Mouse (Mus musculus) regulatory T cell (primary cell): ENCODE results near the gene Ttc9b.
"Not testable (repeated sequence)": the region's sequence is repeated elsewhere in the genome, so short reads cannot be mapped to it uniquely, and the experiment has no call there.

Source experiments
- in situ Hi-C: fragments of 300-600 bp; cut with MboI, MseI; formaldehyde crosslinking; loops from one replicate; pipeline ENCODE4 v1.15.1; 2025; ENCODE audit warnings: high pct_unique_total_duplicates

Ttc9b gene

DNA sequence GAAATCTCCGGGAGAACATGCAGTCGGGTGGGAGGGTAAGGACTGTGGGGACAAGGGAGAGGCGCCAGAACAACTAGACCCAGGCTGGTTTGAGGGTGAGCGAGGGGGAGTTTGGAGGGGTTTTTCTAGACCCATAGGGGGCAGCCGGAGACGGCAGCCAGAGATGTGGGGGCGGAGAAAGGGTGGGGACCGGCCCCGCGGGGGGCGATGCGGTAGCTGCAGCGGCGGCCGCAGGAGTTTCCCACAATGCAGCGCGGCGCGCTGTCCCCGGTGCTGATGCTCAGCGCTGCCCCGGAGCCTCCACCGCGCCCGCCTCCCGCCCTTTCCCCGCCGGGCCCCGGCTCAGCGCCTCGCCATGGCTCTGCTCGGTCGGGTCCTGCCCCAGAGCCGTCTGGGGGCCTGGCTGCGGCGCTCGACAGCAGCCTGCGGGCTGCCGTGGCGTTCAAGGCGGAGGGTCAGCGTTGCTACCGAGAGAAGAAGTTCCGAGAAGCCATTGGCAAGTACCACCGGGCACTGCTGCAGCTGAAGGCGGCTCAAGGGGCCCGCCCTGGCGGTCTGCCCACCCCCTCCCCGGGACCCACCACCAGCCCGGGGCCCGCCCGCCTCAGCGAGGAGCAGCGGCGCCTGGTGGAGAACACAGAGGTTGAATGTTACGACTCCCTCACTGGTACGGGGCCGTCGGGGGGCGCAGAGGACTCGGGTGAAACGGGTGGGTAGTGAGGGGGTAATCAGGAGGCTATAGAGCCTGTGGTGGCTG, at the start of gene Ttc9b:
Ttc9b (plus strand) TSS at position 235 of the 757 bp plus-strand sequence.
- in situ Hi-C loops = no loop called here

DNA sequence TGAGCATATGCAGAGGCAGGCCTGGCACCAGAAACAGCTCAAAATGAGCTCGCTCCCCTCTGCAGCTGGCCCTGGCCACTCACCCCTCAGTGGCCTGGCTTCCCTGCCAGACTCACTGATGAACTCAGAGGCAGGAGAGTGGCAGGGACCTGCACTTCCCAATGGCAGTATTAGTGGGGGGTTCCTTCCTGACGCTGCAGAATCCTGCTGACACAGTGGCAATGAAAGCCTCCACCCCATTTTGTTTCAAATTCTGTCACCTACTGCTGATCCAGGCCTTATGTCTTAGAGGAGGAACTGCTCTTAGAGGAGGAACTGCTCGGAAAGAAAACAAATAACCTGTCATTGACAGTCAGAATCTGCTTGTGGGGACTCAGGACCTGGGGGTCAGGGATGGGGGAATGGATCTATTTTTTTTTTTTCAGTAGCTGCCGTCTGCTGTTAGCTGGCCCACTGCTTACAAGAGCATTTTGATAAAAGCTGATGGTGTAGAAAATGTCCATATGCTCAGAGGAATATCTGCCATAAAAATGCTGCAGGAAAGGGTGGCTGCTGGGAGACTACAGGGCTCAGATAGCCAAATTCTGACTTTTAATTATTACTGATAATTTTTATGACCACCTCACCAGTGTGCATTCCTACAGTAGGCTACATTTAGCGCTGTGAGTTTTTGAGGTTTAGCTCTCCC, 48.9 kb upstream of the Ttc9b start:
- in situ Hi-C loops = no loop called here

DNA sequence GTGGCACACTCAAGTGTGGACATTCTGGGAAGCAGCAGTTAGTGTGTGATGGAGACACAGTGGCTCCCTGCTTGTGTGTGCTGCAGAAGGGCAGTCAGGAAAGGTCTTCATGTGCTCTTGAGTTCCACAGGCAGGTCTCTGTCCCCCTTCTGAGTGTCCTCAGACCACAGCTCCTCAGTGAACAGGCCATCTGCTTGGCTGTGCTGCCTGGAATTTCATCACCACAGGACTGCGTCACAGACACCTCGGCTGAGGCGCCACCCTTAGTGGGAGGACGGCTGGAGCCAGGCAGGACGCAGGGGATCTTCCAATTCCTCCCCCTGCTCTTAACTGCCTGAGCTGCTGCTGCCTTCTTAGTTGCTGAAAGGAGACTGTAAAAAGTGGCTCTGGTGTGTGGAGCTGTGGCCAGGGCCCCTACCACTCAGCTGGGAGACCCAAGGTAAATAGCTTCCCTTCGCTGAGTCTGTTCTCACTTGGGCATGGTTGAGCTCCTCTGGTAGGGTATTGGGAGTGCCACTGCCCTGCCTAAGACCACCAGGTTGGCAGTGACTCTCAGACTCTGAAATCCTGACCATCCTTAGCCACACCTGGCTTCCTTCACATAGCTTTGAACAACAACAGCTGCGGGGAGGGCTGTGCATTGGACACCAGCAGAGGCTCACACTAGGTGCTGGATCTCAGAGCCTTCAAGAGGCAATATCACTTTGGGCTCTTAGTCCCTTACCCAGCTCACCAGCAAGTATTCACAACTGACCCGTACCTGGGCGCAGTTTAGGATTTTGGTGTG, 48.0 kb upstream of the Ttc9b start:
- in situ Hi-C loops = no loop called here

DNA sequence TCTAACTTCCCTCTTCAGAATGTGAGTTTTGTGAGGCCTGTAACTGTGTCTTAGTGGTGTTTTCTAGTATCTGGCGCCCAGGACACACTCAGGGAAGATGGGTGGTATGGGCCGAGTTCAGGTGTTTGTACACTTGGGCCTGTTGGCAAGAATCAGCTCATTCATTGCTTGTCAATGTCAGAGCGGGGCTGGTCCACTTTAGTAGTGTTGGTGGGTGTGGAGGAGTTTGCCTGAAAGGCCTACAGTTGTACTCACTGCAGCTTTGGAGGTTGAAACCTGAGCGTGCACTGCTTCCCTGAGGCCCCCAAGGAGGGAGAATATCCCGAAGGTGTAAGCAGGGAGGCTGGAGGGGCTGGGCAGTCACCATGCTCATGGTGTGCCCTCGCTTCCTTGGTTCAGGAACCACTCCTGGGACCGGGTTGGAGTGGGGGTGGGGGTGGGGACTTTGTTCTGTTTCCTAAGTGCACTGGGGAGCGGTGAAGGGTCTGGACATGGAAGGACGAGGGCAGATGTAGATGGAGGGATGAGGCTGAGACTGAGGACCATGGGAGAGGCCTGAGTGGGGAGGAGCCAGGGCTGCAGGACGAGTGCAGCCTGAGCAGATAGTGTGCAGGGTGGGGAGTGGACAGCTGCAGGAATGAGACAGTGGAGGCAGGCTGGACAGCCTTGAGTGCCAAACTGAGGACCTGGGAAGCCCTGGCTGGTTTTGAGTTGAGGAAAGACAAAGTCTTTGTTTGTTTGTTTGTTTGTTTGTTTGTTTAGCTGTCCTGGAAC, 47.0 kb upstream of the Ttc9b start:
- in situ Hi-C loops = no loop called here

DNA sequence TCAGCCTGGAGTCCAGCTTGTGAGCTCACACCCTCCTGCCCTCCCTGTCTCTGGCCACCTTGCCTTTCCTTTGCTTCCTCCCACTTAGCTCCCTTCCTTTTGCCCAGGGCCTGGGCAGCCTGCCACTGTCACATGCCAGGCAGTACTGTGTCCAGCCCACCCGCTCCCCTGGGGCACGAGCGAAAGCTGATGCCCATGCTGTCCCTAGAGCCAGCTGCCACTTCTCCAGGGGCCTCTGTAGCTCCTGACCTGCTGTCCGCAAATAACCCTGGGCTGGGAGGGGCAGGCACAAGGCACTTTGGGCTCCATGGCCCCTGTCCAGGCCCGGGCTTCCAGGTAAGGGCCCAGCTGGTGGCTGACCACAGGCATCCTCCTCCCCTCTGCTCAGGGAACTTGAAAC, 46.1 kb upstream of the Ttc9b start:
- in situ Hi-C loops = no loop called here

DNA sequence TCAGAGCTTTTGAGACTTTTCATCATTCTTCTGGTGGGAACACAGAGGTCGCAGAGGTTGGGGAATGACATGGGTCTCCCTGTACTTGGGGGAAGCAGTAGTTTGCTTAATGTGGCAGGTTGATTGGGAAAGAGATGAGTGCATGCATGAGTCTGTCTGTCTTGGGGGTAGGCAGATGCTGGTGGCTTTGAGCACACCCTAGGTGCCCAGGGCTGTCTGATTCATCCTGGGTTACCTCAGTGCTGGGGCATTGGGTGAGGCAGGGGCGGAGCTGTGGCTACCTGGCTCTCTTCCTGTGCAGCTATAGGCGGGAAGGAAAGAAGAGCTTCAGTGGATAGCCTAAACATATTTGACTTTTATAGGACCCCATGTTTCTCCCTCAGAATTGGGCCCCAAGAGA, 45.6 kb upstream of the Ttc9b start:
- in situ Hi-C loops = no loop called here

DNA sequence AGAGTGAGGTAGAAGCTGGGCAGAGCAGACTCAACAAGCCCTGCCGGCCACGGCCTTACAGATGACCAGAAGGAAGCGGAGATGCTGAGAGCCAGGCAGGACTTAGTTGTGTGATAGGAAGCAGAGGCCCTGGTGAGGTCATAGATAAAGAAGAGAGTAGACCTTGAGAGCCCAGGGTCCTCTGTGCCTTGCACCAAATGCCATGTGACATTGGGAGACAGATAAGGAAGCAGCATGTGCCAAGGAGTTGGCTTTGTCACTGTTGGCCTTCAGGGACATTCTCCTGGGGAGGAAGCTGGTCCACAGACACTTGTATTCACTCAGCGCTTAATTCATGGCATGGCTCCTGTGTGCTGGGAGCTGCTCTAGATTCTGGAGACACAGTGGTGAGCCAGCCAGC, 44.4 kb upstream of the Ttc9b start:
- in situ Hi-C loops = no loop called here

DNA sequence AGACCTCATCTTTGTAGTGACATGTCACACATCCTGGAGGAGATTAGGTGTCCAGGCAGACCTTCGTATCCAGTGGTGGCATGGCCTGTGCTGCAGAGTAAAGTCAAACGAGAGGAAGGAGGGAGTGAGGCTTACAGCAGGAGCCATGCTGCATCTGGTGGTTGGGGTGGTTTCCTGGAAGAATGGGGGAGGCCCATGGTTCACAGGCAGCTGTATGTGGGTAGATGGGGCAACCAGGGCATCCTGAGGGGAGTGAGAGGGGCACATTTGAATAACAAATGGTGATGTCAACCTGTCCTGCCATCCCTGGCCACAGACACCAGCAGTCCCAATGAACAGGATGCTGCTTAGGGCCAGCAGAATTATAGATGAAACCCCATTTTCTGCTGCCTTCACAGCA, 44.0 kb upstream of the Ttc9b start:
- in situ Hi-C loops = no loop called here

DNA sequence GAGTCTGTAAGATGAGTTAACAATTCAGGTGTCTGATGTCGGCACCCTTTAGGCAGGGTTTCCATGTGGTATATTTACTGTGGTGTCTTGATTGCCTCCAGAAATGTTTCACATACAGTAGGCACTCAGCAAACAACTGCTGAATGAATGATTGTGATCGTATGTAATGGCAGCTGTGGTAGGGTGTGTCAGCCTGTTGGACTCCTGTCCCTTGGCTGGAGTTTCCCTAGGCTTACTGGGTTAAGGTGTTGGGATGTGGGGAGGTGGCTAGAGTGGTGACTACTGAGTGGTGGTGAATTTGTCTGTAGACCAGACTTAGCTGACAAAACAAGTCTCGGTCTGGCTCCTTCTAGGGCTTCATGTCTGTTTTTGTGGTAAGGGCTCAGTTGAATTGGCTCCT, 43.3 kb upstream of the Ttc9b start:
- in situ Hi-C loops = no loop called here

DNA sequence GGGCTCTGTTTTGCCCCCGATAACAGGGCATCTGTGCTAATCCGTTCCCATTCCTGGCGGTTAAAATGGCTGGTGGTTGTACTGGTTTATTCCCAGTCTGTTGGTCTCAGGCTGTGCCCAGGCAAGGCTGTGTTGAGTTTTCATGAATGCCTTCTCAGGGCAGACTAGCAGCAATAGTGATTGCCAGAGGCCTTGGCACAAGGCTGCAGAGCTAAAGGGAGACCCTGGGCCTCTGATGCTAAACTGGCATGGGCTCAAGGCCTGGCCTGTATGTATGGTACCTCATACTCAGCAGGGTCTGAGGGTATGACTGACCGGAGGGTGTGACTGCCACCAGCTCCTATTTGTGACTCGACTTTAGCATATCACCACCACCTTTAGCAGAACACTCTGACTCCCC, 42.8 kb upstream of the Ttc9b start:
- in situ Hi-C loops = no loop called here

DNA sequence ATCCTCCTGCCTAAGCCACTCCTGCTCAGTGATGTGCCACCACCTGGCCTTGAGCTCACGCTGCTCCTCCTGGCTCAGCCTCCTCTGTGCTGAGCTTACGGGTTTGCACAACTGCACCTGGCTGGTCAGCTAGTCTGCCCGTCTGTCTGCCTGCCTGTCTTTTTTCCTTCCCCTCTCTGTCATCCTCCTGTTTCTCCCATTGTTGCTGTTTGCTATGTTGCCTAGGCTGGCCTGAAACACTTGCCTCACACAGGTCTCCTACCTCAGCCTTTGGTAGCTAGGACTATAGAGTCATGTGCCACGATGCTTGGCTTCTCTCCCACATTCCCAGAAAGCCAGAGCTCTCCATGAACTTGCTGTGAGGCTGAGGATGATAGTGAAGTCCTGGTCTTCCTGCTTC, 40.8 kb upstream of the Ttc9b start:
- in situ Hi-C loops = no loop called here

DNA sequence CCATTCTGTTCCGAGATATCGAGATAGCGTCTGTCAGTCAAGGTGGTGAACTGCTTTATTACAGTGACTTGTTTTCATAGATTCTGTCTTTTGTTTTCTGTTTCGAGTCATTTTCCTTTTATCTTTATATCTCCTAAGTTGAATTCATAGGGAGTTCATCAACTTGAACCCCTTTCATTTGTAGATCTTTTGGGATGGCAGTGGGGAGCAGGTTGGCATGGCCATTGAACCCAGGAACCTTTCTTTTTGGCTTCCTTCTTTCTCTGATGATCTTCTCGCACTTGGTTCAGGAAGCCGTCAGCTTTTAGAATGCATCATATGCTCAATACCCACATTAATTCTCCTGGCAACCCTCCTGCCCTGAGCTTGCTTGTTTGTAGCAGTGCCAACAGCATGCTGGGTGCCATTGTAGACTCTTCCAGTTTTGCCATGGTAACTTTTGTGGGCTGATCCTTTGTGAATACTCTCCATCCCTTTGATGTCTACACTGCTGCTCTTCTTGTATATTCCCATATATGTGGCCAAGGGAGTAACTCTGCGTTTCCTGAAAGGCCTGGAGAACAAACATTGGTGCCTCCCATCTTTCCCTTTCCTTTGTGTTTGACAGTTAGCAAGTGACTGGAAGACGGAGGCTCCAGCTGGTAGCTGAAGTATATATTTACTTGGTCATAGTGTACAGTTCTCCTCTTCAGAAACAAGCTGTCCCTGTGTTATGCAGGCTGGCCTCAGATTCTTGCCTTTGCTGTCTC, 39.8 kb upstream of the Ttc9b start:
- in situ Hi-C loops = no loop called here

DNA sequence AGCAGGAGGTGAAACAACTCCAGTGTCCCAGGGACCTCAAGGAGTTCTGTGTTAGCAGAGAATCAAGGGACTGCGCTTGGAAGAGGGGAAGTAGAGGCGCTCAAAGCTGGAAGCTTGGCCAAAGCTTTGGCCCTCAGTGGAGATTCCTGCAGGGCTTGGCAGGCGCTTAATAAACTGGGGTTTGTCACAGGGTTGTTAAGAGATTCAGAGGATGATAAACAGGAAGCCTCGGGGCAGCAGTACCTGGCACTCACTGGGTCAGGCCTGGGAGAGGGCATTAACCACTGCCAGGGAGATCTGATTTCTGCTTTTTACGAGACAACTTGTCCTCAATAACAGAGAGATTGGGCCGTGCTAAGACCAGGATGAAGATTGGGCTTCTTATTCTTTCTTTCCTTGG, 32.7 kb upstream of the Ttc9b start:
- in situ Hi-C loops = no loop called here

DNA sequence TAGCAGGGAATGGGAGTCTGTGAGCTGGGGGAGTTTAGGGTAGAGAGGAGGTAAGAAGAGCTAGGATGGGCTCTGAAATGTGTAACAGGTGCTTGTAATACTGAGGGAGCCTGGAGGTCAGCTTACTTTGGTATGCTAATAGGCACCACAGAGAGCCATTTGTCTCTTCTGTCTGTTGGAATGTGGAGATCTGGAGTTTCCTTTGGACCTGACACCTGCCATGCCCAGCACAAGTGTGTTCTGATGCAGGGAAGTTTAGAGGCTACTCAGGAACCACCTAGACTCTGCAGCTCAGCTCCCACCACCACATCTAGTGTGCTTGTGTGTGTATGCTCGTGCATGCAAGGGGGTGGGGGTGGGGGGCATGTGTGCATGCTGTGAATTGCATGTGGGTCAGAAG, 31.5 kb upstream of the Ttc9b start:
- in situ Hi-C loops = no loop called here

DNA sequence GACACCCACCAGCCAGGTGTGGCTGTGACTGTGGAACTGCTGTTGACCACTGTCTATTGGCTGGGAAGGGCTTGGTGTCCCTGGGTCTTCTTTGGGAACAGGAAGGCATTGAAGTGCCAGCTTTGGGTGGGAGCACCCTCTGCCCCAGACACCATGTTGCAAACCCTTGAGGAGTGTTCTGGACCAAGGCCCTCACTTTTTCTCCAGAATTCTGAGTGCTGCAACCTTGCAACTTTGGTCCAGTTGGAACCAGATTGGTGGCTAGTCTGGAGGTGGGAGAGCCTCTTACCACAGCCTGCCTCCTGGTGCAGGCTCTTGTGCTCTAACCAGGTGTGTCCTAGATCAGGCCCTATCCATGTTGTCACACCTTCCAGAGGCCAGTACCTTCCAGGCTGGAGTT, 28.7 kb upstream of the Ttc9b start:
- in situ Hi-C loops = no loop called here

DNA sequence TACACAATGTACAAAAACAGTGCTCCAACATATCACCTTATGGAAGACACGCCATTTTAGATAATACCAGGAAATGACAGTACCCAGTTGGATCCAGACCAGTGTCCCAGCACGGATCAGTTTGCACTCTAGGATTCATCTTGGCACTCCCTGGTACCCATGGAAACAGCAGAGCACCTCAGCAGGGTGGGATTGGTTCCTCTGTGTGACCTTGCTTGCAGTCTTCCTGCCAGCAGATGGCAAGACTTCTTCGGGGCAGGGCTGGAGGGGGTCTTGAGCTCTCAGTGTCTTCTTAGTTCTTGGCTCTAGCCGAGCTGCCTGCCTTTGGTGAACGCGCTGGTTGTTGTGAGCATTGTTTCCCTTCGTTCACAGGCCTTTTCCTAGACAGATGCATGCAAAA, 26.0 kb upstream of the Ttc9b start:
- in situ Hi-C loops = no loop called here

DNA sequence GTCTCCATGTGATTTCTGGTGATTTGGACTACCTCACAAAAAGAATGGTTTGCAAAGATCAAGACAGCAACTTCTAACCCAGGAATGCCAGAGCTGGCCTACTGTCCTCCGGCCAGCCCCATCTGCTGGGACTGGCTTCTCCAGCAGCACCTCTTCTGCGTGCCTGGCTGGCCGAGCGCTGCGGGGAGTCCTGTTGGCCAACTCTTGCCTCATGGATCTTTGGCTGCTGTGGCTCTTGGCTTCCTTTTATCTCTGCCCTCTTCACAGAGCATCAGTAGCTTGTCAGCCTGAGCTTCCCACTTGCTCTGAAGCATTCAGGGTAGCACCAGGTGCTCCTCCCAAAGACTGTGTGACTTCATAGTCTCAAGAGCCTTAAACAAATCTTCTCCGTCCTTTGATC, 25.5 kb upstream of the Ttc9b start:
- in situ Hi-C loops = no loop called here

DNA sequence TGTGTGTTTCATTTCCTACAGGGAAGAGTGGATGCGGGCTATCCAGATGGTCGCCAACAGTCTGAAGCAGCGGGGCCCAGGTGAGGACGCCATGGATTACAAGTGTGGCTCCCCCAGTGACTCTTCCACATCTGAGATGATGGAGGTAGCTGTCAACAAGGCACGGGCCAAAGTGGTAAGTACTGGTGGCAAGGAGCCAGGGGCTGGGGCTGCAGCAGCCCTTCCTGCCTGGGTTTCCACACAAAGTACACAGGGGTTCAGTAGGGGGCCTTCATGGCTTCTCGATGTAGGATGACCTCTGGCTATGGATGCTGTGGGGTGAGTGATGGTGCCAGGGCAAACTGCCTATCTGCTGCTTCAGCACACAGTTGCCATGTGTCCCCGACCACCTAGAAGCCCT, 24.9 kb upstream of the Ttc9b start:
- in situ Hi-C loops = not testable (repeated sequence)

DNA sequence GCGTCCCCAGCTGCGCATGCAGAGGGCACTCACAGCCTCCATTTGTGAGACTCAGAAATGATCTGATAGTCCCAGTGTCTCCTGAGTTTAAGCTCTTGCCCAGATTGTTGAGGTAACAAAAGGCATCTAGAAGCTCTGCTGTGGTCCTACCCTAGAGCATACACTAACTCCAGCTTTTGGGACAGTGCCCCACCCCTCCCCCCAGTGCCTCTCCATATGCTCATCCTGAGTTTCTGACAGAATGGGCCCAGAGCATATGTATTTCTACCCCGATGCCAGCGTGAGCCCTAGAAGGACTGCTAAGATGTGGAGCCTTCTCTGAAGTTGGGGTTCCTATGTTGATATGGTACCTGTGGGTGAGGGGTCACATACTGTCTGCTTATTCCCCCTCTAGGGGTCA, 22.3 kb upstream of the Ttc9b start:
- in situ Hi-C loops = no loop called here

DNA sequence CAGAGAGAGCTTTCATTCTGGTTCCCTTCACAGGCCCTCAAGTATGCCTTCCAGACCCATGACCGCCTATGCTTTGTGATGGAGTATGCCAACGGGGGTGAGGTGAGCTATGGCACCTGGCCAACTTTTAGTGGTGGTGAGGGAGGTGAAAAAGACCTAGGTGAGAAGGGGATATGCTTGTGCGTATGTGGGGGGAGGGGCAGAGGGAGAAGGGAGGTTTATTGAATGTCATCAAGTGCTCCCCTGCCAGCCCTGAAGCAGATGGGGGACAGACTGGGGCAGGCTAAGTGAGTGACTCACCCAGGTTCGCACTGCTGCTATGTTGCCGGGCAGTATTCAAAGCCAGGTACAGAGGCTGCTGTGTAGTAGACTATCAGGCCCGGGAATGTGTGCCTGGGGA, 20.5 kb upstream of the Ttc9b start:
- in situ Hi-C loops = no loop called here

DNA sequence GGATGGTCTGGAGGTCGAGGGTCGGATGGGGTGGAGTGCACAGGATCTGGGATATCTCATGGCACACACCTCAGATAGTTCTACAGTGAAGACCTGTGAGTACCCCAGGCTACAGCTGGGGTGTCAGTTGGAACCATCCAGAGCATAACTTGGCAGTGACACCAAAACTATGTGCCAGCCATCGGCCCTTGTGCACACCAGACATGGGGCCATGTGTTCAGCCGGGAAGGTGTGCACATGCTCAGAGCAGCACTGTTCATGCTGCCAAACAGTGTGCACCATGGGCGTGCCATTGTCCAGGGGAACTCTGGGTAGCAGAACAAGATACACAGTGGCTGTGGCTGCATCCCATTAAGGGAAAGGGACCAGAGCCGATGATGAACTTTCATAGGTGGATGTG, 19.0 kb upstream of the Ttc9b start:
- in situ Hi-C loops = no loop called here
